Mouse (Mus musculus) neural tube, embryonic 12.5 days (tissue): Measurements from ENCODE around the gene Nol11. TPM values are rescaled to one million over a fixed set of nuclear protein-coding genes. Genes with fewer than 3 reads are reported as not detected.
A peak's percentile ranks its signal among the peaks of the same experiment; 100 is the strongest.
"Not testable (repeated sequence)": the region's sequence is repeated elsewhere in the genome, so short reads cannot be mapped to it uniquely, and the experiment has no call there.

Source experiments
- ATAC-seq: fragments of 200-750 bp; cut with Nextera tagmentation; 2 replicates; pipeline ENCODE4 v1.8.0; 2017; ENCODE audit warnings: low read depth, mild to moderate bottlenecking, moderate TSS enrichment, moderate library complexity; ENCODE audit not compliant: low FRiP score
- H3K27ac ChIP-seq: fragments of 300-500 bp; sonication (generic); 2 replicates; pipeline ENCODE4 v1.5.1; 2016
- H3K27me3 ChIP-seq: fragments of 300-500 bp; sonication (generic); replicated peaks from 2 replicates; pipeline ENCODE4 v1.6.1; 2016; ENCODE audit warnings: mild to moderate bottlenecking
- H3K36me3 ChIP-seq: fragments of 300-500 bp; sonication (generic); 2 replicates; pipeline ENCODE4 v1.6.1; 2016; ENCODE audit warnings: mild to moderate bottlenecking
- H3K4me1 ChIP-seq: fragments of 300-500 bp; sonication (generic); 2 replicates; pipeline ENCODE4 v1.6.1; 2016
- H3K4me2 ChIP-seq: fragments of 300-500 bp; sonication (generic); replicated peaks from 2 replicates; pipeline ENCODE4 v1.6.1; 2016; ENCODE audit warnings: mild to moderate bottlenecking
- H3K4me3 ChIP-seq: fragments of 300-500 bp; sonication (generic); 2 replicates; pipeline ENCODE4 v1.5.1; 2016
- H3K9ac ChIP-seq: fragments of 300-500 bp; sonication (generic); 2 replicates; pipeline ENCODE4 v1.6.1; 2016; ENCODE audit warnings: mild to moderate bottlenecking
- H3K9me3 ChIP-seq: fragments of 300-500 bp; sonication (generic); 2 replicates; pipeline ENCODE4 v1.6.1; 2016; ENCODE audit warnings: mild to moderate bottlenecking
- WGBS: fragments of 180-500 bp; shearing (Covaris S2); methylation state at CpG from one replicate; pipeline ENCODE4 v1.1.7; 2016; 5-methylcytosine and 5-hydroxymethylcytosine counted together
- polyA plus RNA-seq: library from polyadenylated mRNA; unstranded; fragments of >200 nt; fragmentation: Nextera tagmentation; extraction: Ambion mirVana; gene quantifications from 2 replicates; pipeline ENCODE4 v1.2.1, GENCODE M21; 2016

Nol11 gene
- polyA plus RNA-seq, 1 experiment from 2014 or later: 60.6 TPM

DNA sequence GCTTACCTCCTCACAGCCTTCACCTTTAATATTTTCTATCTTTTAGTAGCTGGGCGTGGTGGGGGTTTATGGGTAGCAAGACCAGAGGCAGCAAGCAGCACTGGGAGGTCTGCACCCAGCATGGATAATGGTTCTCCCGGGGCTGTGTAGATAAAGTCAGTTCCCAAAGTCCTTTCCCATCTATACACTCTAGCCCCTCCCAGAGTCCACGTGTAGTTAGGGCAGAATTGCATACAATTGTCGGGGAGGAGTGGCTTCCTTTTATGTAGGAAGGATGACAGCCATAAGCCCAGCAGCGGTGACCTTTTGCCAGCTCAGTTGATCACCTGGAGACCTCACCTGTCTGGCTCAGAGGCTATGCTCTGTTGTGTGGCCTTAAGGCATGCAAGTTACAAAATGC is 35.5 kb downstream of the Nol11 start:
- Histone ChIP-seq H3K4me1 (no peaks in the 10 kb centered on the region), H3K4me3 (no peak overlapping the region), H3K27ac (no peak overlapping the region), H3K36me3 (no peaks in the 10 kb centered on the region), H3K27me3 (no peaks in the 10 kb centered on the region), H3K9ac (no peak overlapping the region), H3K9me3 (no peaks in the 10 kb centered on the region), H3K4me2 (no peak overlapping the region)
- WGBS: 78% methylated on average over 5 of the region's 5 CpGs
- no peak for ATAC-seq

DNA sequence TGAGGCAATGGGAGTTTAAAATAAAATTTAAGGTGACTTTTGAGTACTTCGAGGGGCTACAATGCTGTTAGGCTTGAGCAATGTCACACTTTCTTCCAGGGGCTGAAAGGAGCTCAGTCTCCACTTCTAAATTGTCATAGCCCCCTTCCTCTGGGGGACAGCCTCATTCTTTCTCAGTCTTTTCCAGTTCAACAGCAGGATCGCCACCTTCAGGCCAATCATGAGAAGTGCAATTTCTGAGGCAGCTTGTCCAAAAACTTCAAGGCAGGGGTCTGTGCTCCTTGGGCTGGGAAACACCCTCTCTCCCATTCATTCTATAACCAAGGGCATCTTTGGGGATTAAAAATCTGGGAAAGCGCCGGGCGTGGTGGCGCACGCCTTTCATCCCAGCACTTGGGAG is 37.4 kb downstream of the Nol11 start:
- Histone ChIP-seq H3K4me3 (no peak overlapping the region), H3K9me3 (no peaks in the 10 kb centered on the region), H3K4me1 (no peaks in the 10 kb centered on the region), H3K9ac (no peak overlapping the region), H3K36me3 (no peaks in the 10 kb centered on the region), H3K27ac (no peak overlapping the region), H3K4me2 (no peak overlapping the region), H3K27me3 (no peaks in the 10 kb centered on the region)
- ATAC-seq: no peak
- 75% methylated on average over 7 of the region's 7 CpGs for WGBS

DNA sequence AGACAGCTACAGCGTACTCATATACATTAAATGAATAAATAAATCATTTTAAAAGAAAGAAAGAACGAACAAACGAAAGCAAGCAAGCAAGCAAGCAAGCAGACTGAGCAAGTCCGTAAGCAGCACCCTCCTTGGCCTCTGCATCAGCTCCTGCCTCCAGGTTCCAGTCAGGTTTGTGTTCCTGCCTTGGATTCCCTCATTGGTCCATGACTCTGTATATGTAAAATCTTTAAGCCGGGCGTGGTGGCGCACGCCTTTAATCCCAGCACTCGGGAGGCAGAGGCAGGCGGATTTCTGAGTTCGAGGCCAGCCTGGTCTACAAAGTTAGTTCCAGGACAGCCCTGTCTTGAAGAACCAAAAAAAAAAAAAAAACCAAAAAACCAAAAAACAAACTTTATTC is 45.2 kb downstream of the Nol11 start:
- not testable (repeated sequence) for H3K9me3 ChIP-seq, H3K4me1 ChIP-seq, H3K4me2 ChIP-seq, H3K4me3 ChIP-seq, H3K27ac ChIP-seq, ATAC-seq, H3K9ac ChIP-seq, H3K36me3 ChIP-seq, H3K27me3 ChIP-seq
- WGBS: 95% methylated on average over 11 of the region's 11 CpGs

DNA sequence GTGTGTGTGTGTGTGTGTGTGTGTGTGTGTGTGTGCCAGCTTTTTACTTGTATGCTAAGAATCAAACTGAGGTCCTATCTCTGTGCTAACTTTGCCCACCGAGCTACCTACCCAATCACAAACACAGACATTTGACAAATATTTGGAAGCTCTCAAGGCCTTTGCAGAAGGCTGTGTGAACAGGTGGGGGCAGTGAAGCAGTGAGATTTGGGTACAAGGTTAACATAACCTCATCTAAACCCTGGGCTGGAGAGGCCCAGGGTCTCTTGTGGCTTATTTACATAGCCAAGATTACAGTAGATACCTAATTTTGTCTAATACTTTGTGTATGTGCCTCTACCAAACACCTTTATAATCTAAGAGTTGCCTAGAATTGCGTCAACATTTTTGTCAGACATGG is 46.8 kb downstream of the Nol11 start:
- no peak overlapping the region for H3K27ac ChIP-seq
- H3K9ac ChIP-seq: no peak overlapping the region
- no peaks in the 10 kb centered on the region for H3K27me3 ChIP-seq
- H3K9me3 ChIP-seq: no peaks in the 10 kb centered on the region
- H3K4me2 ChIP-seq: no peak overlapping the region
- no peaks in the 10 kb centered on the region for H3K4me1 ChIP-seq
- H3K36me3 ChIP-seq: no peaks in the 10 kb centered on the region
- H3K4me3 ChIP-seq: no peak overlapping the region
- WGBS: 95% methylated on average over 2 of the region's 2 CpGs
- no peak for ATAC-seq

DNA sequence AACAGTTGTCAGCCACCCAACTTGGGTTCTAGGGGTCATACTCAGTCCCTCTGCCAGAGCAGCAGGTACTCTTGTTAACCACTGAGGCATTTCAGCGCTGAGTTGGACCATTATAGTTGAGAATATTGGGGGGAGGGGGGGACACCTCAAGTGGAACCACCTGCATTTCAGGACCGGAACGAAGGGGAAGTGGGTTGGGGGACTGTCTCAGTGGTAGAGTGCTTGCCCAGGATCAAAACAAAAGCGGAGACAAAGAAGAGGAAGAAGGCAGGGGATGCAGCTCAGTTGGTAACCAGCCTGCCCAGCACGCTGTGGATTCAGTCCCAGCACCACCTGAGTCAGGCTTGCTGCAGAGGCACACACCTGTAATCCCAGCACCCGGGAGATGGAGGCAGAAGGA is 48.4 kb downstream of the Nol11 start:
- H3K4me1 ChIP-seq: no peaks in the 10 kb centered on the region
- no peak overlapping the region for H3K27ac ChIP-seq
- no peaks in the 10 kb centered on the region for H3K27me3 ChIP-seq
- no peak for ATAC-seq
- H3K36me3 ChIP-seq: no peaks in the 10 kb centered on the region
- H3K4me3 ChIP-seq: no peak overlapping the region
- no peak overlapping the region for H3K9ac ChIP-seq
- no peaks in the 10 kb centered on the region for H3K9me3 ChIP-seq
- WGBS: 34% methylated on average over 6 of the region's 6 CpGs
- H3K4me2 ChIP-seq: no peak overlapping the region

DNA sequence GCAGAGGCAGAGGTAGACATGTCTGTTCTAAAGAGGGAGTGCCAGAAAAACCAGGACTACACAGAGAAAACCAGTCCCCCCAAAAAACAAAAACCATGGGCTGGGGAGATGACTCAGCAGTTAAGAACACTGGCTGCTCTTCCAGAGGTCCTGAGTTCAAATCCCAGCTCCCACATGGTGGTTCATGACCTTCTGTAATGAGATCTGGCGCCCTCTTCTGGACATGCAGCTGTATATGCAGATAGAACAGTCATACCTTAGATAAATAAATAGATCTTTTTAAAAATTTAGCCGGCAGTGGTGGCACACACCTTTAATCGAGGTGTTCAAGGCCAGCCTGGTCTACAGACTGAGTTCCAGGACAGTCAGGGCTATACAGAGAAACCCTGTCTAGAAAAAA is 50.5 kb downstream of the Nol11 start:
- WGBS: 79% methylated on average over 3 of the region's 3 CpGs
- no peak for ATAC-seq

DNA sequence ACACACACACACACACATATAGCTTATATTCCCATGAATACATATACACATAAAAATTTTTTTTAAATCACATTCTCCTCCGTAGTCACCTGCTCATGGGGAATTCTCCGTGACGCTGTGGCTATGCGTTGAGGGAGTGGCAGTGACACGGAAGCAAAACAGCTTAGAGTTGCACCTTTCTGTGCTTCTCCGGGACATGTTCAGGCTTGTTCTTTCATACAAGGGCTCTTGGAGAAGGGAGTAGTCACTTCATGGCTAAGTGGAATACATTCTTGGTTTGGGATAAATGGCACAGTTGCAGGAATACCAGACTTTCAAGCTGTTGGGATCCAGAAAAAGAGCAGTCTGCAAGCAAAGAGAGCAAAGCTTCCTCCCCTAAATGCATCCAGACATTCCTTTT is 51.6 kb downstream of the Nol11 start:
- ATAC-seq: no peak
- WGBS: 97% methylated on average over 6 of the region's 6 CpGs
- no peak overlapping the region for H3K4me2 ChIP-seq
- H3K27ac ChIP-seq: no peak overlapping the region
- H3K9me3 ChIP-seq: no peaks in the 10 kb centered on the region
- H3K27me3 ChIP-seq: no peaks in the 10 kb centered on the region
- H3K9ac ChIP-seq: no peak overlapping the region
- H3K4me3 ChIP-seq: no peak overlapping the region
- H3K4me1 ChIP-seq: no peaks in the 10 kb centered on the region; the same call in 1 of the 2 replicates
- H3K36me3 ChIP-seq: no peaks in the 10 kb centered on the region

More for the DNA sequence above, 50.5 kb downstream of the Nol11 start:
- Histone ChIP-seq H3K27me3 (no peaks in the 10 kb centered on the region), H3K27ac (no peak overlapping the region), H3K36me3 (no peaks in the 10 kb centered on the region), H3K4me3 (no peak overlapping the region), H3K4me1 (no peaks in the 10 kb centered on the region), H3K9me3 (no peaks in the 10 kb centered on the region), H3K4me2 (no peak overlapping the region), H3K9ac (no peak overlapping the region)

DNA sequence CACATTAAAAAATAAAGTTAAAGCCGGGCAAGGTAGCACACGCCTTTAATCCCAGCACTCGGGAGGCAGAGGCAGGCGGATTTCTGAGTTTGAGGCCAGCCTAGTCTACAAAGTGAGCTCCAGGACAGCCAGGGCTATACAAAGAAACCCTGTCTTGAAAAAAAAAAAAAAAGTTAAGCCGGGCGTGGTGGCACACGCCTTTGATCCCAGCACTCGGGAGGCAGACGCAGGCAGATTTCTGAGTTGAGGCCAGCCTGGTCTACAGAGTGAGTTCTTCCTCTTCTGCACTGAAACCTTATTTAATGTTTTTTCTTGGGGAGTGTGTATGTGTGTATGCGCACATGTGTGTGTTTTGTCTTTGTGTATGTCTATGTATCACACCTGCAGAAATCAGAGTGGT is 52.7 kb downstream of the Nol11 start:
- not testable (repeated sequence) for H3K4me1 ChIP-seq, H3K9ac ChIP-seq, H3K27ac ChIP-seq, H3K27me3 ChIP-seq, H3K36me3 ChIP-seq, H3K4me2 ChIP-seq, H3K9me3 ChIP-seq, H3K4me3 ChIP-seq, ATAC-seq
- 94% methylated on average over 10 of the region's 10 CpGs for WGBS

DNA sequence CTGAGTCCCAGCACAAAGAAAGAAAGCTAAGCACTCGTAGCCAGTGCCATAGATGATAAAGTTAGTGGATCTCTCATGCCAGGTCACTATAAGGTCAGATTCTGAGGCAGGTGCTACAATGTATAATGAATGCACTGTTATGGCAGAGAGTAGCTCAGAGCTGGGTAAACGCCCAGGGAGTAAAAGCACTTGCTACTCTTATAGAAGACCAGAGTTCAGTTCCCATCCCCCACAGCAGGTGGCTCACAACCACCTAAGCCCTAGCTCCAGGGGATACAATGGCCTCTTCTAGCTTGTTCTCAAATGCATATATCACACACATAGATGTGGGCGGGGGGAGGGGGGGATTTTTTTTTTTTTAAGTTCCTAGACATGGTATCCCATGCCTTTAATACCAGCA is 53.4 kb downstream of the Nol11 start:
- no peaks in the 10 kb centered on the region for H3K9me3 ChIP-seq
- no peaks in the 10 kb centered on the region; the same call in 1 of the 2 replicates for H3K4me1 ChIP-seq
- no peaks in the 10 kb centered on the region for H3K27me3 ChIP-seq
- no peak overlapping the region for H3K9ac ChIP-seq
- no peak for ATAC-seq
- no peaks in the 10 kb centered on the region for H3K36me3 ChIP-seq
- WGBS: 50% methylated on average over 3 of the region's 3 CpGs
- H3K4me3 ChIP-seq: no peak overlapping the region
- no peak overlapping the region for H3K4me2 ChIP-seq
- no peak overlapping the region for H3K27ac ChIP-seq

DNA sequence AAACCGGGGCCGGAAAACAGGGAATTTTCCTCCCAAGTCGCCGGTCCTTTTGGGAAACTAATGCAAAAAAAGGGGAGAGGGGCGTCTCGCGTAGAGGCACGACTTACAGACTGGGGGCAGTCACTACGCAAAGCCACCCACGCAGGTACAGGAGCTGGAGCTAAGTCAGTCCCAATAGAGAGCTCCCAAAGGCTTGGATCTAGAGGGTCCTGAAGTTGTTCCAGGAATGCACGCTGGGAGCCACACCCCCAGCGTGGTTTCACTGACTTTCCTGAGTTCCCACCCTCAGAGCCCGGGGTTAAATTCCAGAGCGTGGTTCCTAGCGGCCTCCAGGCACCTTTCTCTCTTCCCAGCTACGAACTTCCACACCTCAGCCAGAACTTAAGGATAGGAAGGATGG is 56.8 kb downstream of the Nol11 start:
- no peaks in the 10 kb centered on the region for H3K36me3 ChIP-seq
- WGBS: under 1% methylated on average over 16 of the region's 16 CpGs

DNA sequence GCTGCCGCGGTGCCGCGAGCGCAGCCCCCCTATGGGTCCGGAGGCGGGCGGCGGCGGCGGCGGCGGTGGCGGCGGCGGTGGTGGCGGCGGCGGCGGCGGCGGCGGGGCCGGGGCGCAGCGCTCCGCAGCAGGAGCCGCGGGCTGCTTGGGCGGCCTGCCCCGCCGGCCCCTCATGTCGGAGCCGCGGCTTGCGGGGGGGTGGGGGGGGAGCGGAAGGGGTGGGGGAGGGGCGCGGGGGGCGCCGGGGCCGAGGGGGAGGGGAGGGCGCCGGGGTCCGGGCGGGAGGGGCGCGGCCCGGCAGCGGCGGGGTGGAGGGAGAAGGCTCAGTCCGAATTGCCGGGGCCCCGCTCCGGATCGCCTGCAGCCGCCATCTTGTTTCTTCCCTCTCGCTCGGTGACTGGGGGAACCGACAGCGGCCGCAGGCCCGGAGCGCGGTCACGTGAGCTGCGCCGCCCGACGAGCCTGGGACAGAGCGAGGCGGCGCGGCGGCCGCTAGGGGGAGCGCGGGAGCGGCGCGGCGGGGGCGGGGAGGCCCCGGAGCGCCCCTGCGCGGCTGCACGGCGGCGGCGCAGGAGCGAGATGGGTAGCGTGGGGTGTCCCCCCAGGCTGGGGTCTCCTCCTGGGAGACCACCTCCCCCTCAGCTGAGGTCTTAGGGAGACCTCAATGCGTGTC is 57.3 kb downstream of the Nol11 start, which contains the start of gene Bptf:
Gene Bptf (minus strand): TSS at position 379 of the 673 bp plus-strand sequence.
- peak within 1 kb of the TSS; percentile 96 for H3K9ac ChIP-seq
- peak within 1 kb of the TSS; percentile 94 for H3K4me3 ChIP-seq
- peak within 1 kb of the TSS; percentile 97 for H3K27ac ChIP-seq
- H3K36me3 ChIP-seq: no peaks in the 10 kb centered on the region
- H3K4me1 ChIP-seq: peaks cover 16% of the 10 kb centered on the region
- ATAC-seq: peak; percentile 96
- H3K4me2 ChIP-seq: peak within 1 kb of the TSS; percentile 83
- no peaks in the 10 kb centered on the region for H3K27me3 ChIP-seq
- 0% methylated on average over 27 of the region's 94 CpGs for WGBS
- H3K9me3 ChIP-seq: no peaks in the 10 kb centered on the region

More for the DNA sequence above, 56.8 kb downstream of the Nol11 start:
- no peak overlapping the region for H3K27ac ChIP-seq
- no peaks in the 10 kb centered on the region for H3K9me3 ChIP-seq
- H3K27me3 ChIP-seq: no peaks in the 10 kb centered on the region
- H3K4me1 ChIP-seq: peaks cover 16% of the 10 kb centered on the region
- peak overlapping the region; percentile 94 for H3K4me3 ChIP-seq
- peak; percentile 54 for ATAC-seq
- H3K9ac ChIP-seq: peak overlapping the region; percentile 96
- H3K4me2 ChIP-seq: peak overlapping the region; percentile 76

DNA sequence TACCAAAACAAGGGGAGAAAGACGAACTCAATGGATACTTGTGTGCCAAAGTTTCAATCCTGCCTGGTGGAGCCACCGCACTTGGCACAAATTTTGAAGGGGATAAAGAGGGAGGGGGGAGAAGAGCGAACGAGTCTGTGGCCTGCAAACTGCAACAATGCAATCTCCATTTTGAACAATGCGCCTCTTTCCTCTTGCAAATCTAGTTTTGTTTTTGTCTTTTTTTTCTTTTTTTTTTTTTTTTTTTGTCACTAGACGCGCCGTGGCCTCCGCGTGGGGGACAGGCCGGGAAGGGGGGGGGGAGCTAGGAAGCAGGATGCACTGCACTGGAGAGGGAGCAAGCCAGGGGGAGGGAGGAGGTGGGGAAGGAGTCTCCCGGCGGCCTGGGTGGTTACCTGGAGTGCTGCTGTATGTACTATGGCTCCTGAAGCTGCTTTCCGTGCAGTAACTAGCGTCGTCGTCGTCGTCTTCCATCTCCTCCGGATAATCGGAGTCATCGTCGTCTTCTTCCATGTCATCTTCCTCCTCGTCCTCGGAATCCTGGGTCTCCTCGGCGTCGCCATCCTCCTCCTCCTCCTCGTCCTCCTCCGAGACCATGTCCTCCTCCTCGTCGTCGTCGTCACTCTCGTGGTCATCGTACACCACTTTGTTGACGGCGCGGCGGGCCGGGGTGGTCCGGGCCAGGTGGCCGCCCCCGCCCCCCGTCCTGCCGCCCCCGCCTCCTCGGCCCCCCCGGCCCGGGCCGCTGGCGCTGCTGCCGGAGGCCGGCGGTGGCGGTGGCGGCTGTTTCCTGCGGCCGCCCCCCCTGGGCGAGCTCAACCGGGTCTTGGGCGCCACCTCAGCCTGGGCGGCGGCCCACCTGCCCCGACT is 58.1 kb downstream of the Nol11 start:
- H3K9ac ChIP-seq: peak overlapping the region; percentile 96
- peak overlapping the region; percentile 97 for H3K27ac ChIP-seq
- no peaks in the 10 kb centered on the region for H3K36me3 ChIP-seq
- no peaks in the 10 kb centered on the region for H3K9me3 ChIP-seq
- H3K4me2 ChIP-seq: peak overlapping the region; percentile 83
- ATAC-seq: peak; percentile 77
- peaks cover 16% of the 10 kb centered on the region for H3K4me1 ChIP-seq
- peak overlapping the region; percentile 94 for H3K4me3 ChIP-seq
- H3K27me3 ChIP-seq: no peaks in the 10 kb centered on the region
- 1% methylated on average over 55 of the region's 65 CpGs for WGBS
